Mouse (Mus musculus) megakaryocyte, embryonic 14.5 days (primary cell): Measurements from ENCODE around the gene Ropn1. TPM values are rescaled to one million over a fixed set of nuclear protein-coding genes. Genes with fewer than 3 reads are reported as not detected.
"Not testable (repeated sequence)": the region's sequence is repeated elsewhere in the genome, so short reads cannot be mapped to it uniquely, and the experiment has no call there.

ENCODE experiments used
- H3K27me3 ChIP-seq: replicated peaks from 2 replicates; pipeline ENCODE3; 2012; ENCODE audit warnings: inconsistent platforms
- H3K36me3 ChIP-seq: replicated peaks from 2 replicates; pipeline ENCODE3; 2012; ENCODE audit warnings: low read length, inconsistent platforms, mixed read lengths
- H3K4me1 ChIP-seq: 2 replicates; pipeline ENCODE4 v1.6.1; 2012; ENCODE audit warnings: inconsistent platforms
- H3K4me3 ChIP-seq: replicated peaks from 2 replicates; pipeline ENCODE3; 2012; ENCODE audit warnings: moderate library complexity, mild to moderate bottlenecking, inconsistent platforms
- H3K9me3 ChIP-seq: 2 replicates; pipeline ENCODE4 v1.6.1; 2012; ENCODE audit warnings: inconsistent platforms
- FLI1 ChIP-seq: IDR thresholded peaks from 2 replicates; pipeline ENCODE4 v1.6.1; 2012; ENCODE audit warnings: low read length, inconsistent platforms, mixed read lengths
- GATA1 ChIP-seq: IDR thresholded peaks from 3 replicates; pipeline ENCODE4 v1.6.1; 2012; ENCODE audit warnings: mixed read lengths, low read length, inconsistent platforms, borderline replicate concordance
- polyA plus RNA-seq: library from polyadenylated mRNA; stranded (reverse); fragments of >175 nt; gene quantifications from 2 replicates; pipeline ENCODE4 v1.2.3, GENCODE M21; 2012; ENCODE audit warnings: low replicate concordance; ENCODE audit not compliant: insufficient read depth

Gene Ropn1
- polyA plus RNA-seq, 1 experiment = not detected

DNA sequence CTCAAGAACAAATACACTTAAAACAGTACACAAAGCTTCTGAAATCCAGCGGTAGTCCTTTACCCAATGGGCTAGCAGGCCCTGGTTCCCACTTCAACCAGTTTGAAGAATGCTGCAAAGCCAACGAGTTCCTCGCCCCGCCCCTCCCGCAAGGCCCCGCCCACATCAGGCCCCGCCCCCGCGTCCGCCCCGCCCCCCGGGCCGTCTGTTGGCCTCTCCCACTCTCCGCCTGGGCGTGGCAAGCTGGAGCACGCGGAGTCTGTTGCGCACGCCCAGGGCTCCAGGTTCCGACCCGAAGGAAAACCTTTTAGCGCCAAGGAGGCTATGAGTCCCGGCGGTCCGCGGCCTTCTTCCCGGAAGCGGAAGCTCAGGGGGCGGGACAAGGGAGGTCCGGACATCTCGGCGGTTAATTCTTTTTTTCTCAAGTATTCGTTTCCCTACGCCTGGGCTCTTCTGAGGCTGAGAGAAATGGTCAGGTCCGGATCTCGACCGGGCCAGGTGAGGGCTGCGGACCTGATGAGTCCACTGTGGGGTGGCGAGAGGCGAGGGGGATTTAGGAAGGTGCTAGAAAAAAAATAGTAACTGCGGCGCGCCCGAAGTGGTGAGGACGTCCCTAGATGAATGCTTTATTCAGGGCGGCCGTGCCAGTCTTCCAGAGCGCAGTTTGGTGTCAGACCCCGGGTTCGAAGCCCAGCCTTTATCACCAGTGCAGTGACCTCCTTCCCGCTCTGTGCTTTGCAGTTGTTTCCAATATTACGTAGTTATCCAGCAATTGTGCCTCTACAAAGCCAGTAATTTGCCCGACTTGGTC lies 40.8 kb downstream of the Ropn1 start, which contains the start of gene Ccdc14:
Ccdc14 (plus strand) TSS at position 283 of the 811 bp plus-strand sequence.
- TF ChIP-seq FLI1 (0 out of 2 replicates have a peak, but pooled peaks have one; percentile 8), GATA1 (no peak)
- H3K4me1 ChIP-seq = peaks cover 20% of the 10 kb centered on the region
- H3K36me3 ChIP-seq = peaks cover 7% of the 10 kb centered on the region
- H3K27me3 ChIP-seq = peaks cover 2% of the 10 kb centered on the region
- no peaks in the 10 kb centered on the region for H3K9me3 ChIP-seq
- H3K4me3 ChIP-seq = peak within 1 kb of the TSS; percentile 95

DNA sequence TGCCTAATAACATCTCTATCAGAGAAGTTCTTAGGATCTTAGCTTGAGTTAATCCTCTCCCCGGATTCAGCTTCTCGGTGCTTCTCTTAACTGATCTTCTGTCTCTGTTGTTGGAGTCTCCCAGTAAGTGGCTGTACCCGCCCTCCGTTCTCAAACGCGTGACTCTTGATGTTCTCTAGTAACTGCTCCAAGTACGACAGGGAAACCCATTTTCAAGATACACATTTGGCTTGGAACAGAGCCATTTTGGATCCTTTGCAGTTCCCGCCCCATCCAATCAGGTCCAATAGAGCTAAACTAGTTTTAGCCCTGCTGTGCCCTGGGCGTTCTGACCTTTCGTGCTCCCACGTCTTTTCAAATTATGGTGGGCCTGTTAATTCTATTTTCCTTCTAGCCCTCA lies 41.4 kb downstream of the Ropn1 start:
- TF ChIP-seq GATA1 (no peak), FLI1 (no peak)
- Histone ChIP-seq H3K27me3 (no peaks in the 10 kb centered on the region), H3K4me3 (peak overlapping the region; percentile 95), H3K4me1 (peaks cover 20% of the 10 kb centered on the region), H3K9me3 (no peaks in the 10 kb centered on the region), H3K36me3 (peaks cover 12% of the 10 kb centered on the region)

DNA sequence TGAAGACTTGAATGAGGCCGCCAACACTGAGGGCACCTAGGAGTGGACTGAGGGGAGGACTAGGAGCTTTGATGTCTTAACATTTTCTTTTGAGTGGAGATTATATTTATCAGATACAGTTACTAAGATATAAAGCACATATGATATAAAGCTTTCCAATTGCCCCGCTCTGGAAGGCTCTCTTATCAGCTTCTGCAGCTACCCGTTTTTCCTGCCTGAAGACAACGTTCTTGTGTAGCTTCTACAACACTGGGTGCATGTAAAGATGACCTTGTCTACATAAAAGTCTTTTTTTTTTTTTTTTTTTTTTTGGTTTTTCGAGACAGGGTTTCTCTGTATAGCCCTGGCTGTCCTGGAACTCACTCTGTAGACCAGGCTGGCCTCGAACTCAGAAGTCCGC lies 44.8 kb downstream of the Ropn1 start:
- Histone ChIP-seq H3K27me3 (no peaks in the 10 kb centered on the region), H3K4me1 (peaks cover 29% of the 10 kb centered on the region), H3K4me3 (no peak overlapping the region), H3K9me3 (no peaks in the 10 kb centered on the region), H3K36me3 (peaks cover 40% of the 10 kb centered on the region)
- no peak for TF ChIP-seq GATA1
- no peak for TF ChIP-seq FLI1

DNA sequence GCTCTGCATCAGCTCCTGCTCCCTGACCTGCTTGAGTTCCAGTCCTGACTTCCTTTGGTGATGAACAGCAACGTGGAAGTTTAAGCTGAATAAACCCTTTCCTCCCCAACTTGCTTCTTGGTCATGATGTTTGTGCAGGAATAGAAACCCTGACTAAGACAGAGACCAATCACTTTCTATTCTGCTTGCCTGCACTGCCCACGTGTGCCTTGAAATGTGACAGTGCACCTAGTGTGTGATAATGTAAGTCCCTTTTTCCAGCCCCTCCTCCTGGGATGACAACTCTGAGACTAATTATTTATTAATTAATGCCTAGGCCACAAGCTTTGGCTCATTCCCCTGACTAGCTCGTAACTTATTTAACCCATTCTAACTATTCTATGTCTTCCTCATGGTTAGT lies 49.0 kb downstream of the Ropn1 start:
- H3K4me3 ChIP-seq, H3K9me3 ChIP-seq, H3K27me3 ChIP-seq: not testable (repeated sequence)
- Histone ChIP-seq H3K36me3 (peaks cover 55% of the 10 kb centered on the region), H3K4me1 (peaks cover 21% of the 10 kb centered on the region)

DNA sequence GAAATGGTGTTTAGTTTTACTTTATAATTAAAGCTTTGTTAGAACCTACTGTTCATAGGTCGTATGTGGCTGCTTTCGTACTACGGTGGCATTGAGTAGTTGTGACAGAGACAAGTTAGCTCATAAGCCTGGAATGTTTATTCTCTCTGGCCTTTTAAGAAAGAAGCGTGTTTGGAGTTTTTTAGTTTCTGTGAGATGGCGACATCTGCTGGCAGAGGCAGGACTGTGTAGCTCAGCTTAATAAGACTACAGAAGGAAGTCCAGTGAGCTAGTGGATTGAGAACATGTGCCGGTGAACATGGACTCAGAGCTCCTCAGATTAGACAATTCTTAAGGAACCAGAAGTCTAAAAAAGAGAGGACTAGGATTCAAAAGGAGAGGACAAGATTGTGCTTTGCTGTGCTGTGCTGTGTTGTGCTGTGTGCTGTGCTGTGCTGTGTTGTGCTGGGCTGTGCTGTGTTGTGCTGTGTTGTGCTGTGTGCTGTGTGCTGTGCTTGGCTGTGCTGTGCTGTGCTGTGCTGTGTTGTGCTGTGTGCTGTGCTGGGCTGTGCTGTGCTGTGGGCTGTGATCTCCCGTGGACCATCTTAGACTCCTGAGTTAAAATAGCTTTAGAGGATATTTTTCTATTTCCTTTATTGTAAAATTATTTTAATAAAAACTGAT lies 50.6 kb downstream of the Ropn1 start:
- peaks cover 60% of the 10 kb centered on the region for H3K36me3 ChIP-seq
- H3K9me3 ChIP-seq = no peaks in the 10 kb centered on the region
- H3K4me1 ChIP-seq = peaks cover 20% of the 10 kb centered on the region
- no peaks in the 10 kb centered on the region for H3K27me3 ChIP-seq
- TF ChIP-seq FLI1 (no peak), GATA1 (no peak)
- H3K4me3 ChIP-seq = peak overlapping the region; percentile 81

DNA sequence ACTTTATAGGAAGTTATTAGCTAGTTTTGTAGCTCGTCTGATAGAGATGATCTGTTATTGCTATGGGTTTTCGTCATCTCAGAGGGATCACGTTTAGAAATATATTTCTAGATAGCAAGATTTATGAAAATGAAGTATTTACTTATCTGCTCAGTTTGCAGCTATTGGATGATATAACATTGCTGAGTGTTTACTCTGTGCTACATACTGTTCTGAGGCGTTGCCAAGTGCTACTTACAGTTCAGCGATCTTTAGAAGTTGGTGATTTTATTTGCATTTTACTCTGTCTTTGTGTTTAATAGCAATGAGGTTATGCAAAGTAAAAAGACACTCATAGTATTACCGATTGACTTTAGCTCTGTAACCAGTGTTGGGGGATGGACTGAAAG lies 51.1 kb downstream of the Ropn1 start:
- TF ChIP-seq GATA1 (no peak), FLI1 (no peak)
- no peak overlapping the region for H3K4me3 ChIP-seq
- peaks cover 60% of the 10 kb centered on the region for H3K36me3 ChIP-seq
- H3K9me3 ChIP-seq = no peaks in the 10 kb centered on the region
- peaks cover 20% of the 10 kb centered on the region for H3K4me1 ChIP-seq
- no peaks in the 10 kb centered on the region for H3K27me3 ChIP-seq

DNA sequence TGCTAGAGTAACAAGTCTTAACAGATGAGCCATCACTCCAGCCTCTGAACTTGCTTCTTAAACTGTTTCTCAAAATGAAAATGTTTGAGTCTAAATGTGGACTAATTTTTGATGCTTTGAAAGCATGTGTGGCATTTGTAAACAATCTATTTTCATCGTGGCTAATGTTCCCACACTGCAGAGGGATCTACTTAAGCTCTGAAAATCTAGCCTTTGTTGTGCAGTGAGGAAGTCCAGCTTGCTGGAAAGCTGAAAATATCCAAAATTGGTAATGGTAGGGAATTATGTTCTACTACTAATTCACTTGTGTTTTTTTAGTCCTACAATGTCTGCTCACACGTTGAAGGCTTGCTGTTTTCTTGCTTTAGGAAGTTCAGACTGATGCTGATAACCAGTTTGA lies 56.3 kb downstream of the Ropn1 start:
- Histone ChIP-seq H3K36me3 (peaks cover 69% of the 10 kb centered on the region), H3K9me3 (no peaks in the 10 kb centered on the region), H3K4me1 (peaks cover 9% of the 10 kb centered on the region; the same call in 1 of the 2 replicates), H3K27me3 (no peaks in the 10 kb centered on the region), H3K4me3 (no peak overlapping the region)
- TF ChIP-seq GATA1 (no peak), FLI1 (no peak)

DNA sequence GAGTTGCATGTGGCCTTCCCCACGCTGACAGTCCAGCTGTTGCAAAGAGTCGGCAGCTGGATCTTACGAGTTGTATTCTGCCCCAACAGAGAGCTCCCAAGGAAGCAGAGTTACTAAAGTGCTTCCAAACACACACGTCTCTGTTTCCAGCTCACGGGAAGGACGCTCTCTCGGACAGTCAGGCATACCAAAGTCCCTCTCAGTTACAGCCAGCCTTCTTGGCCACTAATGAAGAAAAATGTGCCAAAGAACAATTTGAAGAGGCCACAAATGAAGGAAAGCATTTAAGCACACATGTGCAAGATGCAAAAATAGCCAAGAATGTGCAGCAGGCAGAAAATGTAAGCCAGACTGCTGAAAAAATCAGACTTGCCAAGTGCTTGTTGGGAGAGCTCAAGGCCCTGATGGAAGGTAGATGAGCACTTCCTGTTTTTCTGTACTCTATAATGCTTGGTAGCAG lies 56.8 kb downstream of the Ropn1 start:
- peaks cover 9% of the 10 kb centered on the region; the same call in 1 of the 2 replicates for H3K4me1 ChIP-seq
- TF ChIP-seq FLI1 = no peak
- H3K9me3 ChIP-seq = no peaks in the 10 kb centered on the region
- H3K36me3 ChIP-seq = peaks cover 66% of the 10 kb centered on the region
- no peak overlapping the region for H3K4me3 ChIP-seq
- no peaks in the 10 kb centered on the region for H3K27me3 ChIP-seq

DNA sequence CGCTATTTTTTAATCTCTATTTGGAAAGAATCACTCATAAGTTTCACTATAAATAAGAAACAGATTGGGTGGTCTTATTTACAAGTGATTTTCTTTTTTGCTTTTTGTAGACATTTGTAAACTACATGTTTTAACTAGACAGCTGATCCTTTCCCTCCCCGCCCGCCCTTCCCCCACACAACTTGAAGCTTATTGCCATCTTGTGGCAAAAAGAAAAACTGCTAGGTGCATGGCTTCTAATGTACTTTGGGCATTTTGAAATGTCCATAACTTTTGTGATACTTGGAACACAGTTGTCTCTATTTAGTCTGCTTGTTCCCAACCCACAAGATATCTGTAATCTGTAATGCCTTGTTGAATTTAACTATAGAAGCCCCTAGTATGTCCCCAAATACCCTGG lies 61.8 kb downstream of the Ropn1 start:
- TF ChIP-seq GATA1 = no peak
- no peak for TF ChIP-seq FLI1
- Histone ChIP-seq H3K4me3 (no peak overlapping the region), H3K9me3 (no peaks in the 10 kb centered on the region), H3K36me3 (peaks cover 55% of the 10 kb centered on the region), H3K27me3 (no peaks in the 10 kb centered on the region), H3K4me1 (peaks cover 8% of the 10 kb centered on the region; the same call in 1 of the 2 replicates)

DNA sequence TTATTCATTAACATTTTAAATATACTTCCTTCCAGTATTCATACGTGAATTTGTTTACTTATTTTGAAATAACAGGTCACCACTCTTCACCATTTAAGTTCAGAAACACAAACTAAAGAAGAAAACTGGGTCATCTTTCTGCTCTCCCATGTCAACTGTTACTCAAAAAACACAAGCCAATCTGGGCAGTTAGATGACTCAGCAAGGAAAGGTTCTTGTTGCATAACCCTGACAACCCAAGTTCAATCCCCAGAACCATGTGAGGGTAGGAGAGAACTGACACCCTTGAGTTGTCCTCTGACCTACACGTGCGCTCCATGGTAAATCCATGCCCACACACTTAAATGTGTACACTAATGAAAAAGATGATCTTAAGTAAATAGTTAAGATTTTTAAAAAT lies 75.4 kb downstream of the Ropn1 start:
- Histone ChIP-seq H3K36me3 (peaks cover 63% of the 10 kb centered on the region), H3K9me3 (peaks cover 8% of the 10 kb centered on the region)

More for the DNA sequence above, 75.4 kb downstream of the Ropn1 start:
- peaks cover 46% of the 10 kb centered on the region for H3K4me1 ChIP-seq
- no peak overlapping the region for H3K4me3 ChIP-seq
- TF ChIP-seq FLI1 (no peak), GATA1 (no peak)
- no peaks in the 10 kb centered on the region for H3K27me3 ChIP-seq

Other genes with a start within 250 kb of the Ropn1 start
- 309 and 400 TPM in 2 replicates for gene Kalrn, start 76.4 kb upstream of the Ropn1 start, polyA plus RNA-seq
- 0.11 TPM in 1 of 2 replicates, not detected in the other for gene Ccdc14, start 40.7 kb downstream of the Ropn1 start, polyA plus RNA-seq
- gene Mylk, start 95.3 kb downstream of the Ropn1 start, polyA plus RNA-seq = 66.2 and 90.1 TPM in 2 replicates